Mouse (Mus musculus): ENCODE measurements at regions not wholly inside any gene's neighbourhood (a gene's known extent, or its start where the extent isn't known, plus 50 kb on each side); places are given as distances from the start of the nearest gene placed in this dataset.
A peak's percentile ranks its signal among the peaks of the same experiment; 100 is the strongest.

DNA sequence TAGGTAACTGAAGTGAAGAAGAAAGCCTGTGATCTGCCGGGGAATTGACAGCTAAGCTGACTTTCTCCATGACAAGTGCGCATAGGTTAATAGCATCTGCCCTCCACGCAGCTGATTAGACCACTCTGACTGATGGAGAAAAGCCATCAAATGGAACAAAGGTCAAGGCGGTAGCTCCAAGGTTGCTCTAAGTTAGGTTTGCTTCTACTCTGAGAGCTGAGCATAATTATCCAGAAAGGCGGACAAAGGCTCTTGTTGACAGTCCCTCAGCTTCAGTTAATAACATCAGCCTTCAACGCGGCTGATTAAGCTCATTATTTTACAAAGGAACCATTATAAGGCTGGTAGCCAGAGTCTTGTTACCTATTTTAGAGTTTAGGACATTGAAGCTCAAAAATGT is 54.0 kb upstream of the Enpep start:
- no peak for DNase-seq

DNA sequence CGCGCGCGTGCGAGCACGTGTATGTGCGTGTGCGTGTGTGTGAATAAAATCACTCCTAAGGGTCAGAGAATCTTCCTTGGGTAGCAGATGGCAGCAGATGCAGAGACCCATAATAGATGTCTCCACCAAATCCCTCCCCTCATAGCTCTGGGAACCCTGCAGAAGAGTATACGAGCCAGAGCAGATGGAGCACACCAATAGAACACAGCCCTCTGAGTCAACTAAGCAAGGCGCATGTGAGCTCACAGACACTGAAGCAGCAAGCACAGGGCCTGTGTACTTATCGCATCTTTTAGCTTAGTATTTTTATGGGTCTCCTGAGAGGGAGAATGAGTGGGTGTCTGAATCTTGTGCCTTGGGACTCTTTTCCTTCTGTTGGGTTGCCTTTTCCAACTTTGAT is 58.0 kb upstream of the Enpep start:
- no peak for DNase-seq

DNA sequence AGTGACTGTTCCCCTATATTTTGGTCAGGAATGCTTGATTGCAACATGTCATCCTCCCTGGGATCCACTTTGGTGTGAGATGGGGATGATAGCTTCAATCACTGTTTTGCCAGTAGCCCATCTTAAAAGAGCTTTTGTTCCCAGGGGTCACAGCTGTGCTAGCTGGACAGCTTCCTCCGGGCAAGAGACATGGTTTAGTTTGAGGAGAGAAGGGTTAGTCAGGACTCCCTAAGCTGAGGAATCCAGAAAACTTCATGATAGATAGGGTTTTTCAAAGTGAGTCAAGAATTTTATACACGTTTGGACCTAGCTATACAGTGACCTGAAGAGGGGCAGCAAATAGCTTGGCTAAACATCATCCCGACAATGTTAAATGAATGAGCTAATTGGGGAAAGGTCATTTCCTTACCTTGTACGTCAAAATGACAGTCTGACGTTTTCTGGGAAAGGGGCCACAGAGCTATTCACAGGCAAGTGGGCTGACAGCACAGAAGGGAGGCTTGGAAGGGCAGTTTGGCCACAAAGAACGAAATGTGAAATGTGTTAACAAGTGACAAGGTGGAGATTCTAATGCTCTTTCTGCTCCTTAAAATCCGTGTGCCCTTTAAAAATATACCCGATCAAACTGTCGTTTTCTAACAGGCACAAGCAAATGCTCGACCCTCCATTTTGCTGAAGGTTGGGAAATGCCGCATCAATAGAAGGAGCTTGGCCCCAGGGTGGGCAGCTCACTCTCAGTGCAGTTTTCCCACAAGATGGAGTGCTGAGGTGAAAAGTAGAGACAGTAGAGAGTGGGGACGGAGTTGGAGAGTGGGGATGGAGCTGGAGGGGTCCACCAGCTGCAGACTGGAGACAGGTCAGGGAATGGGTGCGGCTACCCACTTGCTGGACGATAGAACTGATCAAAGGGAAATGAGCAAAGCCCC is 59.6 kb upstream of the Enpep start:
- DNase-seq: no peak

DNA sequence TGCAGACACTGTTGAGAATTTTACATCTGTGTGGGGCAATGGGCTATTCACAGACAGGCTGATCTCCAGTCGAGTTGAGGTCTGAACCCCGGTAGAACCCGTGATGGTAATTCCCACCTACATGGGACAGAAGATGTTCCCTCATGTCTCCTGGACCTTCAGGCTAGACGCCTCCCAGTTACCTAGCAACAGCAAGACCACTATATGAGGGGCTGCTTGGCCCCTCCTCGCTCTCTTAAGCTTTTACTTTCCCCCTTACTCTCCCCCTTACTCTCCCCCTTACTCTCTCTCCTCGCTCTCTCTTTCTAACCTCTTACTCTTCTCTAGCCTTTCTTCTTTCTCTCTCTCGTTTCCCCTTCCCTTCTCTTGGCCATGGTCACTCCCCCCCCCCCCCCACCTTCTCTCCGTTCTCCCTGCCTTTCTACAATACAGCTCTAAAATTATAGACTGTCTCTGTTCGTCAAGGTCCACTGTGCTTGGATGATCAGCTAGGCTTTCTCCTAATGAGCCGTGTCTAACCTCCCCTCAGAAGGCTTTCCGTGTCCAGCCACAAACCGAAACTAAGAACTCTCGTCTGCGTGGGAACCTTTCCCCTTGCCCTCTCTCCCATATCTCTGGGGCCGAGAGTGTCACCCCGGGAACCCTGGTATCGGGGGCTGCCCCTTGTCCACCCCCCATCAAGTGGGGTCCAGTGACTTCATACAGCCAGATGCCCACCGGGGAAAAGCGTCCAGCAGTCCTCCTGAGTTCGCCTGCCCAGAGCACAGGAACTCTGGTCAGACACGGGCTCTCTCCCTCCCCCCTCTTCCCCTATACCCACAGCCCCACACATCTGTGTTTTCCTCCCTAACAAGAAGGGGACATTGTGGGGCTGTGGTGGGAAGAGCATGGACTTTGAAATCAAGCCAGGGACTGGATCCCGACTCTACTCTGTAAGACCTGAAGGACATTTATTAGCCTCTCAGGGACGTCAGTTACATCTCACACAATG is 60.6 kb upstream of the Enpep start:
- DNase-seq: no peak

DNA sequence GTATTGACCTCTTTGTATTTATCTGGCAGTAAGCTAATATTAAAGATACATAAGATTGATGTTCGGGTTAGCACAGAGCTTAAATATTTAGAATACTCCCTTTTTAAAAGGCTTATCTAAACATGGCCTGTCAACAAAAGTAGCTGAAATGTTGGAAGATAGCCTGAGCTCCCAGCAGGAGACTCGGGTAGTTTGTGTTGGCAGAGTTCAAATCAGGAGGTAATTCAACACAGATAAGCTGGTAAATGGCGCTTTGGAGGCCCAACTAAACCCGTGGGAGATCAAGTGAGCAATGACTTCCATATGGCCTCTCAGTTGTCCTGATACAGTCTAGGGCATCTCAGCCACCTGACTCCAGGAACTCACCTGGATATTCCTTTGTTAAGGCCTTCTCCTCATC is 65.0 kb upstream of the Enpep start:
- DNase-seq: peak; percentile 8 to 9

DNA sequence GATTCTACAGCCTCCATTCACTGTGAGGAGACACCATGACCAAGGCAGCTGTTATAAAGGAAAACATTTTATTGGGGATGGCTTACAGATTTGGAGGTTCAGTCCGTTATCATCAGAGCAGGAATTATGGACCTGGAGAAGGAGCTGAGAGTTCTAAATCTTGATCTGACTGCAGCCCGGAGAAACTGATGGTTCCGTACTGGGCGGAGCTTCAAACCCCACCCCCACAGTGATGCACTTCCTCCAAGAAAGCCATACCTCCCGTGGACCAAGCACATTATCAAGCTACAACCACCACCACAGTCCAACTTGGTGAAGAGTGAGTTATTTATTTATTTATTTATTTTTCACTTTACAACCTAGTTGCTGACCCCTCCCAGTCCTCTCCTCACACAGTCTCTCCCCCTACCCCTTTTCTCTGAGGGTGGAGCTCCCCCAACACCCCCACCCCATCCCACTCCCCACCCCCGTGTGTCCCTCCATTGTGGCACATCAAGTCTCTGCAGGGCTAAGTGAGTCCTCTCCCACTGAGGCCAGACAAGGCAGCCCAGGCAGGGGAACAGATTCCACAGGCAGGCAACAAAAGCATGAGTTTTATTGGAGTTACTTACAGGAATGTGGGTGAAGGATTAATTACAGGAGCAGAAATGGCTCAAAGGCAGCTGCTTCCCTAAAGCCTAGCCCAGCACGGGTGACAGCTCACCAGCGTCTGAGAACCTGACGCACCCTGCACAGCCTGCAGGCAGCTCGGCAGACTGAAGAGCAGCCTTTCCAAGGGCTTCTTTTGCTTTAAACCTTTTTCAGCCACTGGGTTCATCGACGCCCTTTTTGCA is 67.8 kb upstream of the Enpep start:
- no peak for DNase-seq

DNA sequence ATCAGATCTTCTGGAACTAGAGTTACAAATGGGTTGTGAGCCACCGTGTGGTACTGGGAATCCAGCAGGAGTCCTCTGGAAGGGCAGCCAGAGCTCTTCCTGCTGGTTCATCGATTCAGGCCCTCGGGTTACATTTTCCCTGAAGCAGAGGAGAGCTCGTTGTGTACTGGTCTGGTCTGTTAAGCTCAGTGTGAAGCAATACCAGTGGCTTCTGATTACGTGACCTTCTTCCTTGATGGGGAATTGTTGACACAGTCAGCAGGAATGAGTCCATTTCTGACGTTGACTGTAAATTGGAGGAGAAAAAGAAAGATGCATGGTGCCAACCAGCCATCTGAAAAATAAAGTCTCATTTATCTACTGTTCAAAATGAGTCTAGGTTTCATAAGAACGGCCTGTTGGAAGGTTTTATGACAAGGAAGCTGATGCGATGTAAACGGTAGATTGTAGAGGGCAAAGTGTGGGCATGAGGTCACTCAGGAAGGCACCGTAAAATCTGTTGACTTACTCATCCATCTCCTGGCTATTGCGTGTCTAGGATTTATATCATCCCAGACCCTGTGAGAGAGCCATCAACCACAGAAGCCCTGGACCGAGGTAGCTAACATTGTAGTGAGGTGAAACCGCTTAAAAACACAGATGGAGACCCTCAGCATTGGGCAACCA is 79.0 kb upstream of the Enpep start:
- DNase-seq: no peak

DNA sequence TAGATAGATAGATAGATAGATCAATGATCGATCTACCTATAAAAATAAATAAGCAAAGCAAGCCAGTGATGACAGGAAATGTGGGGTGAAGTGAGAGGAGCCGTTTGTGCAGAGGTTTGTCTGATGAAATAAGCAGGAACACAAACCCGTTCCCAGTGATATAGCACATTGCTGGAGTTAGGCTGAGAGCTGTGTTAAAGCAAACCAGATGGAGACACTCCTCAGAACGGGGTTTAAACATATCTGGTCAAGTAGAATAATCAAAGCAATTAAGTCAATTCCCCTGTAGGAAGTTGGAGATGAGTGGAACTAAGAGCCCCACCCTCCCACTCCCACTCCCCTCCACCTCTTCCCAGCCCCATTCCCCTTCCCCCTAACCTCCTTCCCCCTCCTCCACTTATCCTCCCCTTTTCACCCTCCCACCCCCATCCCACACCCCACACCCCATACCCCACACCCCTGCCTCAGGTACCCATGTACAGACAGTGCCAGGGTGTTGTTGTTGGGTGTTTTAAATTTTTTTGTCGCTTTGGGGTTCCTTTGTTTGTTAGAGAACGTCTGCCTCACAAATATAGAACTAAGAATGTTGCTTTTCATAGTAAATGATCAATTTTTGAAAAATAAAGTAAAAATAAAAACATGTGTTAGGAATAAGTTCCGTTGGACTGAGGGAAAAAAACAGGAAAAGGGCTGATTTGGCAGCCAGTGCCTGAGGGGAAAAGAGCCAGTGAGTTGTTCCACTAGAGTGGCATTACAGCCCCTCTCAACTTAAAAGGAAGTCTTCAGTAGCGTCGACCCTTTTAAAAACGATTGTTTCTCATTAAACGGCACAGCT is 79.8 kb upstream of the Enpep start:
- no peak for DNase-seq

DNA sequence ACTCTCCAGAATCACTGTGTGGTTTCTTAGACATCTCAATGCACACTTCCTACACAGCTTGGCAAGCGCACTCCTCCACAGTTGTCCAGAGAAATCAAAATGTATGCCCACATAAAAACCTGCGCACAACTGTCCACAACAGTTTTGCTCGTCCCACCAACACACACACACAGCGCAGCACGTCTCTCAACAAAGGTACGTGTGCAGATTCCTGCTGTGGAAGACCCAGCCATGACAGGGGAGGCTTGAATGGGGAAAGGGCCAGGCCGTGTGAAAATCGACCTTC is 80.4 kb upstream of the Enpep start:
- no peak for DNase-seq

DNA sequence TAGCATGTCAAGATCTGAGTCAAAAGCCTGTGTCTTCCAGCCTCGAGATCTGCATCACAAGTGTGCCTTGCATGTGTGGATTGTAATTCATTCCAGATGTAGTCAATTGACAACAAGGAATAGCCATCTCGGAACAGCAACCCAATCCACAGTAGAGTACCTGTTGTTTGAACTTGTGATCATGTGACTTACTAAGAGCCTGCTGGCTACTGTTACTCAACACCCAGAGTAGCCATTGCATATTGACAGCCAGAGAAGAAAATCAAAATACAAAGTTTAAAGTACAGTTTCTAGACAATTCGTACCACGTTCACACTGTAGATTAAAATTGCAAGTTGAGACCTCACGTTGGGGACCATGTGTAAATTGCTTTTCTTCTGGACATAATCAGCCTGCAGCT is 83.1 kb upstream of the Enpep start:
- DNase-seq: no peak

DNA sequence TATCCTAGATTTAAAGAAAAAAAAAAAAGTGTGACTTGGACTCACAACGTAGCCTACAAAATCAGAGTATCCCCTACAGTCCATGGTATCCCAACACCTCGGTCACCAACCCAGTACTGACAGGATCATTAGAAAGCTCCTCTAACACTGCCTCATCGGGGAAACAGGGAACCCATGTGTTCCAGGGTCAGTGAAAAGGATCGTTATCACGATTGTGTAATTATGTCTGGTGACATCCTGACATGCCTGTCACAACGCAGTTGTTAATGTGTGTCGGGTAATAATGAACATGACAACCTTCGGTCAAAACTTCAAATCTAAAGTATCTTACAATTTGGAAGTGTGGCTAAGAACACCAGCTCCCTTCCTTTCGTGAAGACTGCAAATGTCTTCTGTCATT is 83.8 kb upstream of the Enpep start:
- no peak for DNase-seq

DNA sequence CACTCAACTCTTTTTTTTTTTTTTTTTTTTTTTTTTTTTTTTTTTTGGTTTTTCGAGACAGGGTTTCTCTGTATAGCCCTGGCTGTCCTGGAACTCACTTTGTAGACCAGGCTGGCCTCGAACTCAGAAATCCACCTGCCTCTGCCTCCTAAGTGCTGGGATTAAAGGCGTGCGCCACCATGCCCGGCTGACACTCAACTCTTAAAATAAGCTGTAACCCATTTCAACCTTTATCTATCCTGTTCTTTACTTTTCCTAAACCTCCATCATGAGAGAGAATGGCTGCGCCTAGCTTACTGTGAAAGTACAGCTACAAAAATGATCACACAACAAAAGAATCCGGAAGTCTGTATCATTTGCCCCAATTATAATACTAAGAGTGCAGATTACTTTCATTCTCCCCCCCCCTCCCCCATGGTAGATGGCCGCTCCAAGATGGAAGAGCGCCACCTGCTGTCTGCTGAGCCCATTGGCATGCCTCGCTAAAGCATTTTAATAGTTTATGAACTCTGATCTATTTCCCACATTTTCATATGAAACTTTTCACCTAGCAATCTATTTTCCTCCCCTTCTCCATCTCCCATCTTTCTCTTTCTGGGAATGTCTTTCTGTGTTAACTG is 89.2 kb upstream of the Enpep start:
- DNase-seq: peak in 1 of 2 experiments; percentile 26

DNA sequence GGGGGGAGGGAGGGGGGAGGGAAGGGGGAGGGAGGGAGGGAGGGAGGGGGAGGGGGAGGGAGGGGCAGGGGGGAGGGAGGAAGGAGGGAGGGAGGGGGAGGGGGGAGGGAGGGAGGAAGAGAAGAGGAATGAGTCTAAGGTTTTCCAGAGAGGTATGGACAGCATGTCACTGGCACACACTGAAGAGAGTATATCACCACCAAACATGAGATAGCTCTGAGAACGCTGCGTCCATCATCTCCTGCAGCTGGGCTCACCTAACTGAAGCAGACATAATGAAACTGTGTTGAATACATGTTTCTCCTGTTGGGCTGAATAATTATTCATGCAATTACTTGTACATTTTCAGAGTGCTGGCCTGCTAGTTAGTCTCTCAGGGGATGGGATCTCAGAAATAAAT is 96.2 kb upstream of the Enpep start:
- no peak for DNase-seq

DNA sequence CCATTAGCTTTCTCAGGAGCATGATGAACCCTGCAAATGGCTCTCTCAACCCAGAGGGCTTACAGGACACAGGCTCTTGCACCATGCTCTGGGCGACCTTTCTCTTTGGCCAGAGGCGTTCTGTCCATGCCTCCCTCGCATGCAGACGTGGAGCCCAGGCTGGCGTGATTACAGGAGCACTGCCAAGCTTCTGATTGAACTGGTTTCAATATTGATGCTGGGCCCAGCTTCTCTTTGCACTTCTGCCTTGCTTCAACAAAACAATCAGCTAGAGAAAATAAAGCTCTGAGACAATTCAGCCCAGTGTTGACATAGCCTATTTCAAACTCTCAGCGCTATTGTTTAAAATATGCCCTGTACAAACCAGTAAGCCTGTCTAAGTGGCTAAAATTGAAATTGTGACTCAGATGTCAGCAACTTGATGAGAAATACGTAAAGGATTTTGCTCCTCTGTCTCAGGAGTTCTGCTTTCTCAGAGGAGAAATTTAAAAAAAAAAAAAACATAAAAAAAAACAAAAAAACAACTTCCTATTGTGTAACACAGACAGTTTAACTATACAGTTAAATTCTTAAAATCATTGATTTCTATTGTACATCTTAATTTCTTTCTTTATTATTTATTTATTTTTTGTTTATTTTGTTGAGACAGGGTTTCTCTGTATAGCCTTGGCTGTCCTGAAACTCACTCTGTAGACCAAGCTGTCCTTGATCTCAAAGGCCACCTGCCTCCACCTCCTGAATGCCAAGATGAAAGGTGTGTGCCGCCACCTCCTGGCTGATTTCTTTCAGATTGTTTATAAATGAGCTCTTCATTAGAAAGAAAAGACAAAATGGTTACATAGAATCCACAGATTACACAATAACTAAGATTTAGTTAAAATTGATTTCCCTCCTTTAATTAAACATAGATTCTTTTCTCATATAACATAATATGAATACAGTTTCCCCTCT is 96.9 kb upstream of the Enpep start:
- DNase-seq: peak; percentile 12 to 22

DNA sequence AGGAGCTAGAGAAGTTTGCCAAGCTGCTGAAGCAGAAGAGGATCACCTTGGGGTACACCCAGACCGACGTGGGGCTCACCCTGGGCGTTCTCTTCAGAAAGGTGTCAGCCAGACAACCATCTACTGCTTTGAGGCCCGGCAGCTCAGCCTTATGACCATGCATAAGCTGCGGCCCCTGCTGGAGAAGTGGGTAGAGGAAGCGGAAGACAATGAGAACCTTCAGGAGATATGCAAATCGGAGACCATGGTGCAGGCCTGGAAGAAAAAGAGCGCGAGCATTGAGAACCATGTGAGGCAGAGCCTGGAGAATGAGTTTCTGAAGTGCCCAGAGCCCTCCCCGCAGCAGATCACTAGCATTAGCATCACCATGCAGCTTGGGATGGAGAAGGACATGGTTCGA is 98.1 kb upstream of the Elovl6 start:
- DNase-seq: no peak

DNA sequence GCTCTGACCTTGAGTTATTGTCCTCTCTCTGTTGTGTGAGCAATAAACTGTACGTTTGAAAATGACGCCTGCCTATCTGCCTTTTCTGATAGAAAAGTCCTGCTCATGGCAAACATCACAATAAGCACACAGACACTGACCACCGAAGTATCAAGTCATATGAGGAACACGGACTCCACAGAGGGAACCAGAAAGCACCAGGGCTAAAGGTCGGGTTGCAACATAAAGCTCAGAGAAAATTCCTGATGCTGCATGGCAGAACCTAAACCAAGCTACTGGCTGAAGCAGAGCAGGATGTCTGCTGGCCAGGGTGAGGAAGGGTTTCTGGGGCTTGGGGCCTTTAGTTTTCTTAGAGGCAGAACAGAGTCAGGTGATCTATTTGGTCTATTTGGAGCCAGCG is 94.5 kb upstream of the Elovl6 start:
- no peak for DNase-seq

DNA sequence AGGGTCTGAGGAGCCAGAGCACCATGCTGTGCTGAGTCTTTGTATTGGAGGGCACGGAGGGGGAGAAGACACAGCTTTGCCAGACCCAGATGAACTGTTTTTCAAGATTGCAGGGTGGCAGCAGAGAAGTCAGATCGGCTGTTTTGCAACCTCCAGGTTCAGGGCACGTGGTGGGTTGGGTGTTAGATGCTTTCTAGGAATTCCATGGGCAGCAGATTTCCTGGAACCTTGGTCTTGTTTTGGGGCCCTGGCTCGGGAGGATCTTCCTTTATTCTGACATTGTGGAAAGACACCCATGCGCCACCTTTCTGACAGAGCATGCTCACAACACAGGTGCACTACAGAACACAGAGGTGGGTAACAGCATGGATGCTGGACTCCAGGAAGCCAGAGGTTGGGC is 89.4 kb upstream of the Elovl6 start:
- DNase-seq: no peak

DNA sequence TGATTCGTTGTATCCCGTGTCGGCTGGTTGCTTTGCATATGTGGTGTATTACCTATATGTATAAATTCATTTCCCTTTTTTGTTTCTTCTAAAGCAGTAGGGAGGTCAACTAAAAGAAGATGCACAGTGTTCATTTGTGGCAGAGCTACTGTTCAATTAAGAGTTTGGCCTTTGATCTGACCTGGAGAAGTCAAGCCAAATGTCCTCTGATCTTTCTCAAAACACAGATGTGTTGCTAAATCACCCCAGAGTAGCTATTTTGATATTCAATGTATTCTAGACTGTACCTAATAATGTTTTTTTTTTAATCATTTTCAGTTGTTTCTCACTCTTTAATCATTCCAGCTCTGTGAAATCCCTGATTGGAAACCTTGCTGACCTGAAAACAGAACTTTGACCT is 87.9 kb upstream of the Elovl6 start:
- DNase-seq: no peak

DNA sequence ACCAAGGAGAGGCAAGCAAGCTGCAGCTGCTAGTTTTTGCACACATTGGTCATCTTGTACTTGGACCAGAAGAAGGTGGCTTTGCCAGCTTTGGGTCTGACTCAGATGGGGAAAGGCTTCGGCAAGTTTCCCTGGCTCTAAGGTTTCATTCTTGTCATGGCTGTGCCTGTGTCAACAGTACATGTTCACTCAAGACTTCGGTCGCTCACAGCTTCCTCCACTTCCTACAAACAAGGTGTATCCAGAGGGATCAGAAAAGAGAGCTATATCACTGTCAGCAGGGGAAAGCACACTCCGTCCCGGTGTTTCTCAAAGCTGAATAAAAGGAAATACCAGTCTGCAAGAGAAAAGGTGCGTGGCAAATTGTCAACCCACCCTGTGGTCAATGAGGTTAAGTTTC is 86.2 kb upstream of the Elovl6 start:
- no peak for DNase-seq

DNA sequence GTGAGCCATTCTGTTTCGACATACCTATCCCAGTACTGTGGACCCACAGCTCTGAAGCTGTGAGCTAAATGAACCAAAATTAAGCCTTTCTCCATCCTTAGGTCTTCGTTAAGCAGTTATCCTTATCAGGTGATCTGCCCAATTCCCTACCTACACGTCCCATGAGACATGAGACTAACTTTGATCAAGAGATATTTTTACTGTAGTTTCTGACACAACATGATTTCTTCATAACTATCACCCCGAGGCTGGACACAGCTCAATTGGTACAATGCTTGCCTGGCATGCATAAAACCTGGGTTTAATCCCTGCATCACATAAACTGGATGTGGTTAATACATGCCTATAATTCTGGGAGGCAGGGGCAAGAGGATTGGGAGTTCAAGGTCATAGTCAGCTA is 82.2 kb upstream of the Elovl6 start:
- no peak for DNase-seq
